Mouse (Mus musculus) lung, adult 2 months (tissue): Measurements from ENCODE around the gene Trim39. TPM values are rescaled to one million over a fixed set of nuclear protein-coding genes. Genes with fewer than 3 reads are reported as not detected.
"Not testable (repeated sequence)": the region's sequence is repeated elsewhere in the genome, so short reads cannot be mapped to it uniquely, and the experiment has no call there.

Source experiments
- DNase-seq: peaks from one replicate; pipeline ENCODE4 v3.0.0; 2022
- H3K4me1 ChIP-seq: fragments of 200-500 bp; 2 replicates; pipeline ENCODE4 v1.6.1; 2011; ENCODE audit warnings: low read length; ENCODE audit not compliant: control insufficient read depth, insufficient read depth
- H3K4me3 ChIP-seq: fragments of 200-500 bp; replicated peaks from 2 replicates; pipeline ENCODE3; 2011; ENCODE audit warnings: low read depth, mild to moderate bottlenecking, control low read depth, low read length; ENCODE audit errors: extremely low read depth
- CTCF ChIP-seq: fragments of 200-500 bp; IDR thresholded peaks from 2 replicates; pipeline ENCODE4 v1.5.1; 2011; ENCODE audit warnings: mild to moderate bottlenecking, low read length, control low read depth; ENCODE audit not compliant: insufficient read depth
- POLR2A ChIP-seq: fragments of 200-500 bp; IDR thresholded peaks from 2 replicates; pipeline ENCODE4 v1.6.1; 2011; ENCODE audit warnings: low read depth, mild to moderate bottlenecking, control low read depth, low read length, borderline replicate concordance; ENCODE audit errors: extremely low read depth
- WGBS: fragments of 180-500 bp; shearing (Covaris S2); methylation state at CpG from one replicate; pipeline ENCODE4 v1.1.7; 2018; 5-methylcytosine and 5-hydroxymethylcytosine counted together
- polyA plus RNA-seq: library from polyadenylated mRNA; depleted of rRNA; stranded (reverse); fragments of >200 nt; gene quantifications from 2 replicates; pipeline ENCODE4 v1.2.3, GENCODE M21; 2012

Trim39 gene
- polyA plus RNA-seq, 1 experiment = 15.6 TPM

GRCm38 (mm10) chr17:36248886-36249285 is 23.2 kb downstream of the Trim39 start:
- H3K4me3 ChIP-seq = no peak overlapping the region
- DNase-seq = no peak
- TF ChIP-seq CTCF = no peak
- TF ChIP-seq POLR2A = no peak
- 17% methylated on average over 33 of the region's 33 CpGs for WGBS
- no peaks in the 10 kb centered on the region for H3K4me1 ChIP-seq

- no peak for TF ChIP-seq CTCF
- TF ChIP-seq POLR2A = no peak
- WGBS = 80% methylated on average over 2 of the region's 2 CpGs
Measured at GRCm38 (mm10) chr17:36245741-36246140, 26.3 kb downstream of the Trim39 start.

GRCm38 (mm10) chr17:36244031-36244430 is 28.0 kb downstream of the Trim39 start:
- Histone ChIP-seq H3K4me3 (no peak overlapping the region), H3K4me1 (no peaks in the 10 kb centered on the region)
- no peak for TF ChIP-seq CTCF
- TF ChIP-seq POLR2A = no peak
- no peak for DNase-seq
- 38% methylated on average over 5 of the region's 5 CpGs for WGBS

More at GRCm38 (mm10) chr17:36245741-36246140, 26.3 kb downstream of the Trim39 start:
- DNase-seq = no peak
- Histone ChIP-seq H3K4me3 (no peak overlapping the region), H3K4me1 (no peaks in the 10 kb centered on the region)

- no peak for TF ChIP-seq POLR2A
- no peak for TF ChIP-seq CTCF
- Histone ChIP-seq H3K4me1 (no peaks in the 10 kb centered on the region), H3K4me3 (no peak overlapping the region)
- WGBS = 11% methylated on average over 5 of the region's 5 CpGs
- DNase-seq = no peak
Measured at GRCm38 (mm10) chr17:36240637-36241213, 31.3 kb downstream of the Trim39 start.

GRCm38 (mm10) chr17:36237321-36237921 is 34.6 kb downstream of the Trim39 start:
- no peak for TF ChIP-seq CTCF
- TF ChIP-seq POLR2A = no peak
- DNase-seq = no peak
- 5% methylated on average over 27 of the region's 27 CpGs for WGBS
- Histone ChIP-seq H3K4me1 (no peaks in the 10 kb centered on the region), H3K4me3 (peak overlapping the region; percentile 32)

GRCm38 (mm10) chr17:36235300-36235699 is 36.7 kb downstream of the Trim39 start:
- H3K4me3 ChIP-seq, DNase-seq, H3K4me1 ChIP-seq: not testable (repeated sequence)
- WGBS = 17% methylated on average over 8 of the region's 9 CpGs

- Histone ChIP-seq H3K4me3 (no peak overlapping the region), H3K4me1 (no peaks in the 10 kb centered on the region)
- no peak for DNase-seq
- 70% methylated on average over 5 of the region's 5 CpGs for WGBS
- no peak for TF ChIP-seq CTCF
- TF ChIP-seq POLR2A = no peak
Measured at GRCm38 (mm10) chr17:36233572-36233971, 38.5 kb downstream of the Trim39 start.

- 5% methylated on average over 36 of the region's 36 CpGs for WGBS
- peak; percentile 59 for DNase-seq
- TF ChIP-seq CTCF (peak; percentile 54), POLR2A (no peak)
- Histone ChIP-seq H3K4me1 (no peaks in the 10 kb centered on the region), H3K4me3 (no peak overlapping the region)
Measured at GRCm38 (mm10) chr17:36231318-36231717, 40.7 kb downstream of the Trim39 start.

GRCm38 (mm10) chr17:36229046-36229445 is 43.0 kb downstream of the Trim39 start:
- DNase-seq = no peak
- H3K4me1 ChIP-seq = no peaks in the 10 kb centered on the region
- TF ChIP-seq POLR2A (no peak), CTCF (no peak)
- WGBS = 7% methylated on average over 5 of the region's 5 CpGs
- no peak overlapping the region for H3K4me3 ChIP-seq

- DNase-seq = no peak
- WGBS = 11% methylated on average over 8 of the region's 8 CpGs
- TF ChIP-seq CTCF = 0 out of 2 replicates have a peak, but pooled peaks have one; percentile 15
- no peak for TF ChIP-seq POLR2A
- Histone ChIP-seq H3K4me3 (no peak overlapping the region), H3K4me1 (no peaks in the 10 kb centered on the region)
Measured at GRCm38 (mm10) chr17:36226921-36227320, 45.1 kb downstream of the Trim39 start.
